Mouse (Mus musculus): ENCODE data around the gene Ssr1.

GRCm38 (mm10) chr13:37999713-38000112 lies 5.7 kb upstream of the Ssr1 start:
- no peak for TF ChIP-seq CTCF (IDR thresholded peaks at IDR 0.05; ENCODE audit: control insufficient read depth, insufficient read depth, insufficient read length)
- TF ChIP-seq USF1 (IDR thresholded peaks at IDR 0.05; ENCODE audit: low read depth): no peak
- TF ChIP-seq MAX (IDR thresholded peaks at IDR 0.05): no peak
- TF ChIP-seq CEBPB (IDR thresholded peaks at IDR 0.05; ENCODE audit: low read depth): no peak
